Mouse (Mus musculus): Measurements from ENCODE around the gene Spryd7.

Gene Spryd7

DNA sequence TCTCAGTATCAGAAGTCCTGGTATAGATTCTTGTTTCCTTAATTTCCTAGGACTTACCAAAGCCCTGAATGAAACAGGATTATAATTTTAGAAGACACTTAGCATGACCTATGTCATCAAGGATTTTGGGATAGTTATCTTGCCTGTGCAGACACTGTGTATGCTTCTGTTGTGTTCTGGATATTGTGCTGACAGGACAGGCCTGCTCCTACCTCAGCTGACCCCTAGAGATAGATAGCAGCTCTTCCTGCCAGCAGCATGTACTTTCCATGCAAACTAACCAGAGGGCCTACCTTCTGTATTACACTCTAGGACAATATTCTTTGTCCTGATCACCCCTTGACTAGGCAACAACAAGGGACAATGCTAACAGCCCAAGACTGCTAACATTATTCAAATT, 25.7 kb downstream of the Spryd7 start:
- no peak for DNase-seq

GRCm38 (mm10) chr14:61530396-61530795, 26.3 kb downstream of the Spryd7 start:
- DNase-seq = no peak

GRCm38 (mm10) chr14:61529533-61529932, 27.2 kb downstream of the Spryd7 start:
- no peak for DNase-seq

DNA sequence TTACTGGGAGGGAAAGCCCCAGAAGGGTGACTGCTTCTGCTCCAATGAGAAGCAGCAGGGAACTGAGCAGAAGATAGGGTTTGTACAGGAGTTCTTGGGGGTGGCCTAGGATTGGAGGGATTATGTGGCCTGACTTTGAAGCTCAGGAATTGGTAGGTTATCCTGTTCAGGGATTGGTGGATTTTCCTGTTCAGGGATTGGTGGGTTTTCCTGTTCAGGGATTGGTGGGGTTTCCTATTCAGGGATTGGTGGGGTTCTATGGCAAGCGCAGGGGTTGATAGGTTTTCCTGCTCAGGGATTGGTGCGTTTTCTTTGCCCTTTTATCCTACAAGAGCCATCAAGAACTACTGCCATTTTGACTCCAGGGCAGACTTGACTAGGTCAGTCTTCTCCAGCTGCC, 30.7 kb downstream of the Spryd7 start:
- DNase-seq = no peak

- no peak for DNase-seq
Observed at GRCm38 (mm10) chr14:61523821-61524220, 32.9 kb downstream of the Spryd7 start.

DNA sequence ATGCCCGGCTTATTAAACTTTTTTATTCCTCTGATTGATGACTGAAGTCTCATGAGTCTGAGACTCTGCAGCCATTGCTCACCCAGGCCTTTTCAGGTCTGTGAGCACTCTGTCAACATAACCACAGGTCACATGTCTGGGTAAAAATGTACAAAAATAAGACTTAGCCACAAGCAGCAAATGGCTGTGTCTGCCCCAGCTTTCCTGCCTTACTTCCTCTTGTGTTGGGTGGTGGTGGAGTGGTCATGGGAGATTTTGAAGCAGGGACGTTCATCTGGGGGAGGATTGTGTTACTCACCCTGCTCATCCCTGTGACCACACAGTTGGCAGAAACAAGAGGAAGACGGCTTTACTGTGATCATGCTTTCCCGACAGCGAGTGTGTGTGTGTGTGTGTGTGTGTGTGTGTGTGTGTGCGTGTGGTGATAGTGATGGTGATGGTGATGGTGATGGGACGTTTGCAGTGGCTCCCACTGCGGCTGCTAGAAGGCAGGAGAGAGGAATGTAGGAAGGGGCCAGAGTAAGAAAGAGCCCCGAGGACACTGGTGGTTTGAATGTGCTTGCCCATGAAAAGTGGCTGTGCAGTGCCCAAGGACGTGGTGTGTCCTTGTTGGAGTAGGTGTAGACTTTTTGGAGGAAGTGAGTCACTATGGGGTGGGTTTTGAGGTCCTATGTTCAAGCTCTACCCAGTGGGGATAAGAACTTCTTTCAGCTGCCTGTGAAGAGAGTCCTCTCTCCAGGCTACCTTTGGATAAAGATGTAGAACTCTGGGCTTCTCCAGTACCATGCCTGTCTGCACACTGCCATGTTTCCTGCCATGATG, 37.8 kb downstream of the Spryd7 start:
- no peak for DNase-seq

DNA sequence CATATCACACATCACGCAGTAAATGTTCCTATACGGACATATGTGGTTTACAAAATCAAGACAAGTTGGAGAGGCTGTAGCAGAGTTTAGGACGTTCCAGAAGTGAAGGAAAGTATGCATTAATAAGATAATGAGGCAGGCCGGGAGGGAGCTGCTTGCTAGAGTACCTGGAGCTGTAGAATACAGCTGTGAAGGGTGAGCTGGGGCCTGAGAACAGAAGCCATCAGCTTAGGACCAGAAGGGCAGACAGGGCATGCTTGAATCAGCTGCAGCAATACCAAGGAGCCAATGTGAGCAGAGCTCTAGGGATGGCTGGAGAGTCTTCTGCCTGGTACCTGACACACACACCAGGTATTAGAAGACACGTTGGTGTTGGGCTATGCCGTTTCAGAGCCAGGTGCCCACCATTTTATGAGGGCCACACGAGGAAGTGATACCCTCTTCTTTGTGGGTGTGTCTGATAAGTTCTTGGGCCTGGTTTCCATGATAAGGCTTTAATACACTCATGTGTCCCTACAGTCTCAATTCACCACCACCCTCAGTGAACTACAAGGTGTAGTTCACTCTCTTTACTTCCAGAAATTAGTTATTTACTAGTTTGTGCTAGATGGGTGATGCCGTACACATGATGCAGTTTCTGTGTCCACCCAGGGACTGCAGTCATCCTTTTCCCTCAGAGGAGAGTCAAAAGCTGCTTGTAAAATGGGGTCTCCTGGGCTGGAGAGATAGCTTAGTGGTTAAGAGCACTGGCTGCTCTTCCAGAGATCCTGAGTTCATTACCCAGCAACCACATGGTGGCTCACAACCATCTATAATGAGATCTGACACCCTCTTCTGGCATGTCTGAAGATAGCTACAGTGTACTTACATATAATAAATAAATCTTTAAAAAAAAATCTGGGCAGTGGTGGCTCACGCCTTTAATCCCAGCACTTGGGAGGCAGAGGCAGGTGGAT, 39.9 kb downstream of the Spryd7 start:
- DNase-seq = no peak

GRCm38 (mm10) chr14:61511494-61511893, 45.2 kb downstream of the Spryd7 start:
- no peak for DNase-seq

- DNase-seq = peak; percentile 66
Observed at GRCm38 (mm10) chr14:61497716-61498490, 58.8 kb downstream of the Spryd7 start.

DNA sequence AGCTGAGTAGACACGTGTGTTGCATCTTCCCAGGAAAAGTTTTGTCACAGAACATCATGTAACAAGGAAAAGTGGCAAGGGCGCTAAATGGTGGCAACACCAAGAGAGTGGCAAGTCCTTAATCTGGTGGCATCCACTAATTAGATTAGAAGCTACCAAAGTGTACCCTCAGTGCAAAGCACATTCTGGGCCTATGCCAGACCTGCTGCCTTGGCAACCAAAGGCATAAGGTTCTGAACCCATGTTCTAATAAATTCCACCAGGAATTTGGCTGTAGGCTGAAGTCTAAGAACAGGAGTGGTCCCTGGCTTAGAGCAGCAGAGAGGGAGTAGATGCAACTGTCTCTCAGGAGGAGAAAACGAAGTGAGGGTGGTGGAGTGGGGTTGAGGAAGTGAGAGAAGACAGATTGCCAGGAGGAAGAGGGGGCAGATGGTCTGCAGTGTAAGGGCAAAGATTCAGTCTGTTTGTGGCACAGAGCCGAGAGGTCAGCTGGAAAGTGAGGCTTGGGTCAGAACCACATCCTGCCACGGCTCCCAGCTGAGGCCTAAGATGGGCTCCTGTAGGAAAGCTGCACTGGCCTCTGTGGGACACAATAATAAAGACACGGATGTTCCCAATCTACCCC, 63.1 kb downstream of the Spryd7 start:
- DNase-seq = no peak
